Mouse (Mus musculus) embryonic fibroblast, embryonic 13.5 days (primary cell): ENCODE data around the gene Hspa5.
"Not testable (repeated sequence)": the region's sequence is repeated elsewhere in the genome, so short reads cannot be mapped to it uniquely, and the experiment has no call there.

Experiments
- CTCF ChIP-seq: IDR thresholded peaks from 2 replicates; pipeline ENCODE4 v1.5.1; 2011; ENCODE audit warnings: mild to moderate bottlenecking, control low read depth, low read length, moderate library complexity, borderline replicate concordance; ENCODE audit not compliant: insufficient read depth
- POLR2A ChIP-seq: IDR thresholded peaks from 2 replicates; pipeline ENCODE4 v1.6.1; 2011; ENCODE audit warnings: low read depth, mild to moderate bottlenecking, control low read depth, low read length, moderate library complexity

GRCm38 (mm10) chr2:34792543-34792942, 20.8 kb downstream of the Hspa5 start:
- not testable (repeated sequence) for TF ChIP-seq POLR2A, CTCF
